Mouse (Mus musculus) CH12.LX (cell line): ENCODE data around the gene Opcml. TPM values are rescaled to one million over a fixed set of nuclear protein-coding genes. Genes with fewer than 3 reads are reported as not detected.

ENCODE experiments used
- DNase-seq: peaks from one replicate; pipeline ENCODE4 v3.0.0-alpha.2; 2013; ENCODE audit errors: extremely low read depth
- H3K27ac ChIP-seq: 2 replicates; pipeline ENCODE4 v1.5.1; 2012; ENCODE audit warnings: low read depth, mild to moderate bottlenecking, control low read depth, moderate library complexity; ENCODE audit not compliant: insufficient read depth
- H3K27me3 ChIP-seq: replicated peaks from 2 replicates; pipeline ENCODE3; 2012; ENCODE audit warnings: inconsistent platforms
- H3K36me3 ChIP-seq, 2 experiments: replicated peaks in 1 of 2; 2 replicates each; pipeline versions ENCODE3 to v1.6.1; 2012; ENCODE audit warnings: inconsistent platforms in 1 of 2, low read length in 1 of 2, mild to moderate bottlenecking in 1 of 2, mixed read lengths in 1 of 2, moderate library complexity in 1 of 2; ENCODE audit not compliant: control insufficient read depth in 1 of 2, insufficient read depth in 1 of 2
- H3K4me1 ChIP-seq, 2 experiments: 2 replicates each; pipeline ENCODE4 v1.6.1; 2012; ENCODE audit warnings: inconsistent platforms in 1 of 2, moderate library complexity in 1 of 2; ENCODE audit not compliant: insufficient read depth in 2 of 2, control insufficient read depth in 1 of 2
- H3K4me2 ChIP-seq: 2 replicates; pipeline ENCODE4 v1.6.1; 2012; ENCODE audit warnings: low read depth, mild to moderate bottlenecking, control low read depth; ENCODE audit not compliant: poor library complexity, insufficient read depth, severe bottlenecking
- H3K4me3 ChIP-seq, 3 experiments: fragments of 150-350 bp in 1 of 3; sonication (generic) in 1 of 3; replicated peaks in 1 of 3; 2 replicates each; pipeline versions ENCODE3 to v1.5.1; 2011 to 2012; ENCODE audit warnings: low read depth in 2 of 3, low read length in 2 of 3, mild to moderate bottlenecking in 2 of 3, moderate library complexity in 2 of 3, control low read depth in 1 of 3, improper control_type of control experiment in 1 of 3, inconsistent platforms in 1 of 3, mixed read lengths in 1 of 3; ENCODE audit not compliant: poor library complexity in 1 of 3
- H3K79me2 ChIP-seq: replicated peaks from 2 replicates; pipeline ENCODE4 v1.6.1; 2012; ENCODE audit warnings: mild to moderate bottlenecking, moderate library complexity; ENCODE audit not compliant: control insufficient read depth, poor library complexity, insufficient read depth, severe bottlenecking; ENCODE audit errors: extremely low read depth
- H3K9ac ChIP-seq: 2 replicates; pipeline ENCODE4 v1.6.1; 2012; ENCODE audit warnings: low read depth, mild to moderate bottlenecking, control low read depth, moderate library complexity; ENCODE audit not compliant: insufficient read depth
- H3K9me3 ChIP-seq: replicated peaks from 2 replicates; pipeline ENCODE3; 2012; ENCODE audit warnings: low read length, inconsistent platforms, mixed read lengths
- CTCF ChIP-seq, 2 experiments: IDR thresholded peaks in 1 of 2; conservative IDR thresholded peaks in 1 of 2; 2 replicates each; pipeline ENCODE4 v1.5.1; 2011 to 2012; ENCODE audit warnings: low read depth in 2 of 2, low read length in 2 of 2, improper control_type of control experiment in 1 of 2, inconsistent platforms in 1 of 2, mild to moderate bottlenecking in 1 of 2, moderate library complexity in 1 of 2
- E2F4 ChIP-seq: IDR thresholded peaks from 2 replicates; pipeline ENCODE4 v1.6.1; 2011; ENCODE audit warnings: low read depth, low read length, improper control_type of control experiment; ENCODE audit not compliant: insufficient replicate concordance
- ELF1 ChIP-seq: IDR thresholded peaks from 2 replicates; pipeline ENCODE4 v1.6.1; 2014; ENCODE audit warnings: low read depth, mild to moderate bottlenecking, inconsistent platforms, low read length, improper control_type of control experiment
- ETS1 ChIP-seq: conservative IDR thresholded peaks from 2 replicates; pipeline ENCODE4 v1.6.1; 2012; ENCODE audit warnings: low read depth, mild to moderate bottlenecking, inconsistent platforms, low read length, improper control_type of control experiment, moderate library complexity
- HCFC1 ChIP-seq: IDR thresholded peaks from 2 replicates; pipeline ENCODE4 v1.6.1; 2012; ENCODE audit warnings: low read depth, mild to moderate bottlenecking, inconsistent platforms, low read length, improper control_type of control experiment
- IRF4 ChIP-seq: IDR thresholded peaks from 2 replicates; pipeline ENCODE4 v1.6.1; 2014; ENCODE audit warnings: low read depth, mild to moderate bottlenecking, inconsistent platforms, low read length, improper control_type of control experiment
- JUN ChIP-seq: IDR thresholded peaks from 2 replicates; pipeline ENCODE4 v1.6.1; 2011; ENCODE audit warnings: low read depth, mild to moderate bottlenecking, low read length, improper control_type of control experiment, moderate library complexity; ENCODE audit not compliant: insufficient read depth
- JUND ChIP-seq: conservative IDR thresholded peaks from 2 replicates; pipeline ENCODE4 v1.6.1; 2011; ENCODE audit warnings: low read depth, low read length, improper control_type of control experiment
- MAFK ChIP-seq: IDR thresholded peaks from 2 replicates; pipeline ENCODE4 v1.6.1; 2011; ENCODE audit warnings: low read length, improper control_type of control experiment; ENCODE audit not compliant: insufficient replicate concordance
- MAX ChIP-seq: IDR thresholded peaks from 2 replicates; pipeline ENCODE4 v1.6.1; 2011; ENCODE audit warnings: low read length, improper control_type of control experiment
- MAZ ChIP-seq: IDR thresholded peaks from 2 replicates; pipeline ENCODE4 v1.6.1; 2012; ENCODE audit warnings: low read depth, mild to moderate bottlenecking, inconsistent platforms, low read length, improper control_type of control experiment, moderate library complexity
- MXI1 ChIP-seq: IDR thresholded peaks from 2 replicates; pipeline ENCODE4 v1.6.1; 2011; ENCODE audit warnings: mild to moderate bottlenecking, low read depth, low read length, improper control_type of control experiment
- MYC ChIP-seq: IDR thresholded peaks from 2 replicates; pipeline ENCODE4 v1.6.1; 2011; ENCODE audit warnings: low read depth, mild to moderate bottlenecking, improper control_type of control experiment, low read length
- NELFE ChIP-seq: IDR thresholded peaks from 2 replicates; pipeline ENCODE4 v1.6.1; 2011; ENCODE audit warnings: low read depth, low read length, improper control_type of control experiment
- PAX5 ChIP-seq: IDR thresholded peaks from 2 replicates; pipeline ENCODE4 v1.6.1; 2012; ENCODE audit warnings: low read length, inconsistent platforms, mixed read lengths
- POLR2A ChIP-seq: IDR thresholded peaks from 2 replicates; pipeline ENCODE4 v1.6.1; 2011; ENCODE audit warnings: low read depth, mild to moderate bottlenecking, improper control_type of control experiment, low read length
- POLR2AphosphoS2 ChIP-seq: IDR thresholded peaks from 2 replicates; pipeline ENCODE4 v1.6.1; 2011; ENCODE audit warnings: low read depth, low read length, improper control_type of control experiment
- SIN3A ChIP-seq: IDR thresholded peaks from 2 replicates; pipeline ENCODE4 v1.6.1; 2012; ENCODE audit warnings: low read length, improper control_type of control experiment, inconsistent platforms
- TBP ChIP-seq: conservative IDR thresholded peaks from 2 replicates; pipeline ENCODE4 v1.6.1; 2011; ENCODE audit warnings: low read depth, low read length, improper control_type of control experiment
- USF2 ChIP-seq: conservative IDR thresholded peaks from 2 replicates; pipeline ENCODE4 v1.6.1; 2011; ENCODE audit warnings: low read depth, low read length, improper control_type of control experiment
- ZC3H11A ChIP-seq: IDR thresholded peaks from 2 replicates; pipeline ENCODE4 v1.6.1; 2012; ENCODE audit warnings: low read depth, mild to moderate bottlenecking, inconsistent platforms, low read length, improper control_type of control experiment
- ZKSCAN1 ChIP-seq: IDR thresholded peaks from 2 replicates; pipeline ENCODE4 v1.6.1; 2012; ENCODE audit warnings: low read depth, inconsistent platforms, low read length, improper control_type of control experiment, borderline replicate concordance
- dilution Hi-C: fragments of 300-500 bp; cut with MboI; formaldehyde crosslinking; loops from 2 replicates; pipeline ENCODE4 v1.14.3; 2020; ENCODE audit warnings: low sequenced_read_pairs; ENCODE audit not compliant: extremely low pct_unique_long_range_greater_than_20kb, extremely low pct_ligation_motif_present
- in situ Hi-C: fragments of 300-500 bp; cut with MboI; formaldehyde crosslinking; loops from 3 replicates; pipeline ENCODE4 v1.14.3; 2019; ENCODE audit warnings: low sequenced_read_pairs, low pct_ligation_motif_present, low pct_unique_long_range_greater_than_20kb, mixed read lengths
- polyA plus RNA-seq: library from polyadenylated mRNA; unstranded; fragments of >175 nt; gene quantifications from 2 replicates; pipeline ENCODE4 v1.2.1, GENCODE M21; 2012; ENCODE audit warnings: low read depth; ENCODE audit not compliant: insufficient read length
- total RNA-seq, 2 experiments: library from RNA; depleted of rRNA; stranded (reverse); fragments of 300-350 nt in 1 of 2; fragments of >200 nt in 1 of 2; gene quantifications; 2 replicates each; pipeline ENCODE4 v1.2.3; 2012 to 2014

Opcml gene
- total and polyA plus RNA-seq, 3 experiments: 0.34 to 0.60 TPM; not detected in 1

- H3K4me2 ChIP-seq: no peak overlapping the region
- TF ChIP-seq TBP (no peak), MAZ (no peak), MAFK (no peak), CTCF (conservative IDR thresholded peaks at IDR 0.05 in 1 of 2, IDR thresholded peaks at IDR 0.05 in 1 of 2; ENCODE audit: low read depth in 2 of 2, low read length in 2 of 2) (no peak), JUN (no peak), IRF4 (no peak), USF2 (no peak), HCFC1 (no peak), ETS1 (no peak), JUND (no peak), MYC (no peak), ELF1 (no peak), POLR2A (no peak), MAX (no peak), POLR2AphosphoS2 (no peak), ZKSCAN1 (no peak), PAX5 (no peak)
- no peaks in the 10 kb centered on the region for H3K27me3 ChIP-seq
- in situ Hi-C loops (no loop called here), dilution Hi-C loops (no loop called here)
- H3K4me1 ChIP-seq: no peaks in the 10 kb centered on the region
- no peak overlapping the region for H3K4me3 ChIP-seq
- no peaks in the 10 kb centered on the region for H3K79me2 ChIP-seq
- H3K36me3 ChIP-seq: no peaks in the 10 kb centered on the region
- peaks cover 71% of the 10 kb centered on the region for H3K9me3 ChIP-seq
- H3K27ac ChIP-seq: no peak overlapping the region
- no peak for DNase-seq
- H3K9ac ChIP-seq: no peak overlapping the region
These were observed 1101.0 kb downstream of the Opcml start for GRCm38 (mm10) chr9:28891611-28892010.

GRCm38 (mm10) chr9:28903291-28903690 lies 1112.7 kb downstream of the Opcml start:
- DNase-seq: no peak
- Histone ChIP-seq H3K36me3 (no peaks in the 10 kb centered on the region), H3K4me3 (no peak overlapping the region), H3K9me3 (peaks cover 49% of the 10 kb centered on the region), H3K27ac (no peak overlapping the region), H3K79me2 (no peaks in the 10 kb centered on the region), H3K4me2 (no peak overlapping the region), H3K27me3 (no peaks in the 10 kb centered on the region), H3K4me1 (no peaks in the 10 kb centered on the region), H3K9ac (no peak overlapping the region)
- in situ Hi-C loops (no loop called here), dilution Hi-C loops (no loop called here)
- TF ChIP-seq E2F4: no peak
- no peak for TF ChIP-seq SIN3A
- no peak for TF ChIP-seq CTCF (conservative IDR thresholded peaks at IDR 0.05 in 1 of 2, IDR thresholded peaks at IDR 0.05 in 1 of 2; ENCODE audit: low read depth in 2 of 2, low read length in 2 of 2)
- no peak for TF ChIP-seq MAZ
- no peak for TF ChIP-seq POLR2A
- no peak for TF ChIP-seq MAX
- TF ChIP-seq POLR2AphosphoS2: no peak
- no peak for TF ChIP-seq NELFE
- no peak for TF ChIP-seq MXI1
- TF ChIP-seq MAFK: no peak
- TF ChIP-seq ZC3H11A: no peak
- TF ChIP-seq JUN: no peak
- TF ChIP-seq ELF1: no peak
- no peak for TF ChIP-seq PAX5
